Mouse (Mus musculus) retina, postnatal 1 day (tissue): ENCODE data around the gene Ppp5c.

Source experiments
- DNase-seq: peaks from one replicate; pipeline ENCODE4 v3.0.0-alpha.2; 2012

Ppp5c gene

GRCm38 (mm10) chr7:17011909-17012590 lies 15.7 kb downstream of the Ppp5c start:
- no peak for DNase-seq

- no peak for DNase-seq
Measured at GRCm38 (mm10) chr7:17010010-17010347, 17.7 kb downstream of the Ppp5c start.

GRCm38 (mm10) chr7:17009326-17010009 lies 18.3 kb downstream of the Ppp5c start:
- no peak for DNase-seq

- peak; percentile 56 for DNase-seq
Measured at GRCm38 (mm10) chr7:17007300-17007699, 20.4 kb downstream of the Ppp5c start.

- DNase-seq, result no peak
Measured at GRCm38 (mm10) chr7:17004716-17005115, 23.0 kb downstream of the Ppp5c start.

GRCm38 (mm10) chr7:17003230-17003960 lies 24.3 kb downstream of the Ppp5c start:
- no peak for DNase-seq

GRCm38 (mm10) chr7:17002375-17003195 lies 25.1 kb downstream of the Ppp5c start:
- peak; percentile 90 for DNase-seq

GRCm38 (mm10) chr7:16999650-17000049 lies 28.1 kb downstream of the Ppp5c start:
- peak; percentile 85 for DNase-seq

- no peak for DNase-seq
Measured at GRCm38 (mm10) chr7:16999233-16999632, 28.5 kb downstream of the Ppp5c start.

- no peak for DNase-seq
Measured at GRCm38 (mm10) chr7:16995345-16995744, 32.4 kb downstream of the Ppp5c start.

GRCm38 (mm10) chr7:16994400-16994799 lies 33.3 kb downstream of the Ppp5c start:
- DNase-seq, result peak; percentile 40

GRCm38 (mm10) chr7:16993651-16994399 lies 33.9 kb downstream of the Ppp5c start:
- peak; percentile 90 for DNase-seq

- no peak for DNase-seq
Measured at GRCm38 (mm10) chr7:16992451-16992807, 35.3 kb downstream of the Ppp5c start, which contains the start of gene Ccdc8. Gene Ccdc8 (plus strand): TSS chr7:16992708.

GRCm38 (mm10) chr7:16991681-16992450 lies 35.9 kb downstream of the Ppp5c start:
- DNase-seq, result peak; percentile 90

GRCm38 (mm10) chr7:16990006-16990744 lies 37.5 kb downstream of the Ppp5c start:
- DNase-seq, result peak; percentile 34

GRCm38 (mm10) chr7:16988405-16988804 lies 39.3 kb downstream of the Ppp5c start:
- no peak for DNase-seq

- peak; percentile 33 for DNase-seq
Measured at GRCm38 (mm10) chr7:16987541-16988149, 40.1 kb downstream of the Ppp5c start.

GRCm38 (mm10) chr7:16982859-16983568 lies 44.7 kb downstream of the Ppp5c start, which contains the start of gene Gm42372:
Gene Gm42372 (plus strand): TSS chr7:16983086.
- DNase-seq, result peak; percentile 93

GRCm38 (mm10) chr7:16980348-16980747 lies 47.4 kb downstream of the Ppp5c start:
- DNase-seq, result peak; percentile 47
